Mouse (Mus musculus) stomach, postnatal 0 days (tissue): ENCODE data around the gene Ccr5. TPM values are rescaled to one million over a fixed set of nuclear protein-coding genes. Genes with fewer than 3 reads are reported as not detected.

ENCODE experiments used
- ATAC-seq: fragments of 200-750 bp; cut with Nextera tagmentation; 2 replicates; pipeline ENCODE4 v1.8.0; 2017; ENCODE audit not compliant: low FRiP score, low TSS enrichment
- DNase-seq: peaks from one replicate; pipeline ENCODE4 v3.0.0-alpha.2; 2016; ENCODE audit warnings: low spot score
- H3K27ac ChIP-seq: fragments of 300-500 bp; sonication (generic); replicated peaks from 2 replicates; pipeline ENCODE4 v1.5.1; 2014; ENCODE audit warnings: mild to moderate bottlenecking, control low read depth
- H3K27me3 ChIP-seq: fragments of 300-500 bp; sonication (generic); 2 replicates; pipeline ENCODE4 v1.6.1; 2014; ENCODE audit warnings: low read length; ENCODE audit not compliant: control insufficient read depth, insufficient read depth
- H3K36me3 ChIP-seq: fragments of 300-500 bp; sonication (generic); 2 replicates; pipeline ENCODE4 v1.6.1; 2014; ENCODE audit warnings: low read length, mixed read lengths; ENCODE audit not compliant: control insufficient read depth, insufficient read depth
- H3K4me1 ChIP-seq: fragments of 300-500 bp; sonication (generic); replicated peaks from 2 replicates; pipeline ENCODE4 v1.6.1; 2014; ENCODE audit warnings: antibody characterized with exemption; ENCODE audit not compliant: control insufficient read depth, insufficient read depth
- H3K4me2 ChIP-seq: fragments of 300-500 bp; sonication (generic); replicated peaks from 2 replicates; pipeline ENCODE4 v1.6.1; 2014; ENCODE audit warnings: low read depth, mild to moderate bottlenecking, control low read depth, moderate library complexity
- H3K4me3 ChIP-seq: fragments of 300-500 bp; sonication (generic); 2 replicates; pipeline ENCODE4 v1.5.1; 2014; ENCODE audit warnings: low read depth, low read length, control low read depth
- H3K9ac ChIP-seq: fragments of 300-500 bp; sonication (generic); 2 replicates; pipeline ENCODE4 v1.6.1; 2014; ENCODE audit warnings: mild to moderate bottlenecking, low read length, control low read depth, mixed read lengths
- H3K9me3 ChIP-seq: fragments of 300-500 bp; sonication (generic); 2 replicates; pipeline ENCODE4 v1.6.1; 2016; ENCODE audit warnings: low read length; ENCODE audit not compliant: control insufficient read depth
- CTCF ChIP-seq: IDR thresholded peaks from 2 replicates; pipeline ENCODE4 v1.5.1; 2016; ENCODE audit warnings: antibody characterized with exemption, low read depth, mild to moderate bottlenecking, moderate library complexity
- EP300 ChIP-seq: optimal IDR thresholded peaks from 2 replicates; pipeline ENCODE3; 2016; ENCODE audit warnings: antibody characterized with exemption
- WGBS: fragments of 180-500 bp; shearing (Covaris S2); extraction: QIAGEN DNeasy Blood & Tissue Kit; methylation state at CpG from one replicate; pipeline ENCODE4 v1.1.7; 2014; 5-methylcytosine and 5-hydroxymethylcytosine counted together
- polyA plus RNA-seq: library from polyadenylated mRNA; unstranded; fragments of >200 nt; fragmentation: Nextera tagmentation; extraction: Ambion mirVana; gene quantifications from 2 replicates; pipeline ENCODE4 v1.2.1, GENCODE M21; 2015

Gene Ccr5
- polyA plus RNA-seq, 1 experiment from 2014 or later, result 0.63 TPM

DNA sequence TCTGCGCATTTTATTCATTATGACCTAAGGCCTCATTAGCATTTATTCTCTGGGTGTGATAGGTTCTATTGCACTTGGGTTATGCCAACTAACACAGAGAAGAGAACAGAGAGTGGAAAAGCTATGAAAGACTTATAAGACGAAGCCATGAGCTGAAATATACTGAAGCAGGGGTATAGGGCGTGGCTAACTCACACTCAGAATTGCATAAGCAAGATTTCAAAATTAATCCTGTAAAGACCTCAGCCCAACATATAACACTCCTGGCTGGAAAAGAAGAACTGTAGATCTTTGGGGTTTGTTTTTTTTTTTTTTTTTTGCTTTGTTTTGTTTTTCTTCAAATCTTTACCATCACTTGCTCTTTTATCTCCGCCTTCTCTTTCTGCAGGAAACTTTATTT is 19.6 kb upstream of the Ccr5 start, which contains the start of gene Ccr2:
Gene Ccr2 (plus strand): TSS at position 228 of the 400 bp plus-strand sequence.
- Histone ChIP-seq H3K27ac (no peak within 1 kb of the TSS), H3K4me3 (no peak within 1 kb of the TSS), H3K4me2 (no peak within 1 kb of the TSS), H3K36me3 (no peaks in the 10 kb centered on the region), H3K4me1 (no peaks in the 10 kb centered on the region), H3K9me3 (no peaks in the 10 kb centered on the region), H3K27me3 (no peaks in the 10 kb centered on the region), H3K9ac (no peak within 1 kb of the TSS)
- DNase-seq, result no peak
- WGBS, result 74% methylated on average over 4 of the region's 4 CpGs
- ATAC-seq, result no peak
- no peak for TF ChIP-seq CTCF
- TF ChIP-seq EP300, result no peak

DNA sequence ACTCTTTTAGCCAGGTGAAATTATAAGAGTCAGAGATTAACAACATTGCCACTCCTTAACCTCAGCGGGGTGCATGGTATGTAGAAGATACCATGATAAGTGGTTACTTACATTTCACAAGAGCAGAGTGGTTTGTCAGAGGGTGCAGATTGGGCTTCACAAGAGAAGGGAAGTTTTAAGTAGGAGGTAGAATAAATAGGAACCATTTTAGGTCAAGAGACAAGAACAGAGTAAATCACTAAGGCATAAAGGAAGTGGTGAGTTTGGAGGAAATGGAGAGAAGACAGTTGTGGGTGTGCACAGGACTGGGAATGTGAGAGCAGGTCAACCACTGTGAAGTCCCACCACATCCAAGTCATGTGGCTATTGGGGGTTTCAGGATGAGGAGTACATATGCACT is 18.1 kb upstream of the Ccr5 start:
- no peak overlapping the region for H3K9ac ChIP-seq
- no peak overlapping the region for H3K4me3 ChIP-seq
- no peak overlapping the region for H3K27ac ChIP-seq
- H3K27me3 ChIP-seq, result no peaks in the 10 kb centered on the region
- no peak for TF ChIP-seq CTCF
- TF ChIP-seq EP300, result no peak
- no peaks in the 10 kb centered on the region for H3K4me1 ChIP-seq
- 53% methylated on average over 1 of the region's 1 CpGs for WGBS
- H3K9me3 ChIP-seq, result no peaks in the 10 kb centered on the region
- H3K4me2 ChIP-seq, result no peak overlapping the region
- ATAC-seq, result no peak
- no peak for DNase-seq
- H3K36me3 ChIP-seq, result no peaks in the 10 kb centered on the region

DNA sequence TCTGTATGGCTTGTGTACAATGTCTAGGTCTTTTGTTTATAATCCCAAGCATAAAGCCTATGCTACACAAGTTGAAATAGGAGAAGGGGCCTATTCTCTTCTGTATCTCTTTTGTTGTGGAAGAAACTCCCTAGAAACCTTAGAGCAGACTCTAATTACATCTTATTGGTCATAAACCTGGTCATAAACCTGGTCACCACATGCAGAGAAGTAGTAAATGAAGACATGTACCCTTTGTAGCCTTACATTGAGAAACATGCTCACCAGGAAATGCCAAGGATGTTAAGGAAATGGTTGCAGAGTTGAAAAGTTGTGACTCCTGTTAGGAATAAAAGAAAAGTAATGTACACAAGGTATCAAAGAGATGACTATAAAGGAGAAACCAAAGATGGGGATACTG is 16.1 kb upstream of the Ccr5 start:
- ATAC-seq (no peak), DNase-seq (no peak)
- Histone ChIP-seq H3K4me1 (no peaks in the 10 kb centered on the region), H3K9ac (no peak overlapping the region), H3K4me3 (no peak overlapping the region), H3K9me3 (no peaks in the 10 kb centered on the region), H3K27me3 (no peaks in the 10 kb centered on the region), H3K27ac (no peak overlapping the region), H3K36me3 (no peaks in the 10 kb centered on the region), H3K4me2 (no peak overlapping the region)
- TF ChIP-seq CTCF (no peak), EP300 (no peak)

DNA sequence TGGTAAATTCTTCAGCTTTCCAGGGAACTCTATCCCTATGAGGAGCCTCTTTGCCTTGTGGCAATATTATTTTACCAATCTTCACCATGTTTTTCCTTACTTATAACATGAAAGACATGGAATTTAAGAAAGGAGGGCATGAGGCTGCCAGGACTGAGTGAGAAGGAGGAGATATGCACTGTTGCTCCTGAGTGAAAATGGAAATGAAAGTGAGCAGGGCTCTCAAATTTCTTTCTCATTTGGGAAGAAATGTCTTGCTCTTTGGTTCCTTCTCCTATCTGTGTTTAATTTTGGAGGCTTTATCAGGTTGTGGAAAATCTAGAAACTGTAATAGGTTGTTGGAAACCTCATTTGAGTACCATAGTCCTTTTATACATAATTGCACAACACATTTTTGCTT is 14.1 kb upstream of the Ccr5 start:
- H3K9ac ChIP-seq, result no peak overlapping the region
- H3K4me3 ChIP-seq, result no peak overlapping the region
- no peaks in the 10 kb centered on the region for H3K9me3 ChIP-seq
- H3K27me3 ChIP-seq, result no peaks in the 10 kb centered on the region
- no peaks in the 10 kb centered on the region for H3K4me1 ChIP-seq
- H3K36me3 ChIP-seq, result no peaks in the 10 kb centered on the region
- H3K27ac ChIP-seq, result no peak overlapping the region
- ATAC-seq (no peak), DNase-seq (no peak)
- H3K4me2 ChIP-seq, result no peak overlapping the region
- no peak for TF ChIP-seq EP300
- no peak for TF ChIP-seq CTCF

DNA sequence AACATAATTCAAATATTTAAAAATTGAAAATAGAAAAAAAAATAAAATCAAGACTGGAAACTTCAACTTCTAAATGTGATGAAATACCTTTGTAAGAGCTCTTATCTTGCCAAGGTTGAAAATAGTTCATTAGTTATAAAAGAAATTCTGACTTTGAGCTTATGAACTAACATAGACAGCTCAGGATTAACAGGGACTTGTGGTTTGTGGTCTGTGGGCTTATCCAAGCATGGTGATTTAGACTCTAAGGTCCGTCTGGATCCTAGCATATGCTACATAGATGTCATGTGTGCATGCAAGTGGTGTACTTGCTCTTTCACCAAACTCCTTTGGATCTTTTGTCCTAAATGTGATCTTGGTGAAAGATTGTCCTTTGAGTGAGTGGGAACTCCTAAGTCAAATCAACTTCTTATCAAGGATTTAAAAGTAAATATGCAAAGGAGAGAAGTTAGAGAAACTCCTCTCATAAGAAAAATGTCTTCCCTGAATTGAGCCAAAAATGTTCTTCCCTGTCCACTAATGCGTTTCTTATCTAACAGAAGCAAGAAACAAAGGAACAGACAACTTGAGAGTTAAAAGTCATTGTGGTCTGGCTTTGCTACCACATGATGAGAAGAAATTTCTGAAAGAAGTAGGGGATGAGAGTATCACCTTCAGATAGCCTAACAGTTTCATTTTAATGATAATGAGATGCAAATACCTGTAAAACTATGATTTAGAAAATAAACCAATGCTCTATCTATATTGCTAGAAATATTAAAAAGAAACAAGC is 12.8 kb upstream of the Ccr5 start:
- WGBS, result 35% methylated on average over 2 of the region's 2 CpGs
- no peaks in the 10 kb centered on the region for H3K9me3 ChIP-seq
- H3K4me2 ChIP-seq, result no peak overlapping the region
- H3K9ac ChIP-seq, result no peak overlapping the region
- TF ChIP-seq EP300 (no peak), CTCF (no peak)
- DNase-seq (no peak), ATAC-seq (no peak)
- H3K4me3 ChIP-seq, result no peak overlapping the region
- H3K27me3 ChIP-seq, result no peaks in the 10 kb centered on the region
- no peak overlapping the region for H3K27ac ChIP-seq
- no peaks in the 10 kb centered on the region for H3K36me3 ChIP-seq
- H3K4me1 ChIP-seq, result no peaks in the 10 kb centered on the region

DNA sequence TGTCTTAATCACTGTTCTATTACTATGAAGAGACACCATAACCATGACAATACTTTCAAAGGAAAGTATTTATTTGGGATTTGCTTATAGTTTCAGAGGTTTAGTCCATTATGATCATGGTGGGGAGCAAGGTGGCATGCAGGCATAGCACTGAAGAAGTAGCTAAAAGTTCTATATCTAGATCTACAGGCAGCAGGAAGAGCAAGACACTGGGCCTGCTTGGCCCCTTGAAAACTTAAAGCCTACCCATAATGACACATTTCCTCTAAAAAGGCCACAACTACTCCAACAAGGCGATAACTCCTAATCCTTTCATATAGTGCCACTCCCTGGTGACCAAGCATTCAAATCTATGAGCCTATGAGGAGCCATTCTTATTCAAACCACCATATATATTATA is 9.3 kb upstream of the Ccr5 start:
- no peak overlapping the region for H3K9ac ChIP-seq
- no peak for DNase-seq
- no peaks in the 10 kb centered on the region for H3K27me3 ChIP-seq
- H3K9me3 ChIP-seq, result no peaks in the 10 kb centered on the region
- no peak for ATAC-seq
- no peaks in the 10 kb centered on the region for H3K36me3 ChIP-seq
- H3K4me2 ChIP-seq, result no peak overlapping the region
- WGBS, result 62% methylated on average over 1 of the region's 1 CpGs
- TF ChIP-seq CTCF, result no peak
- H3K4me3 ChIP-seq, result no peak overlapping the region
- no peaks in the 10 kb centered on the region for H3K4me1 ChIP-seq
- H3K27ac ChIP-seq, result no peak overlapping the region
